Mouse (Mus musculus) heart, embryonic 11.5 days (tissue): ENCODE results near the gene Mpzl2. TPM values are rescaled to one million over a fixed set of nuclear protein-coding genes. Genes with fewer than 3 reads are reported as not detected.

Experiments used
- ATAC-seq: fragments of 200-750 bp; cut with Nextera tagmentation; replicated peaks from 2 replicates; pipeline ENCODE4 v1.8.0; 2017; ENCODE audit warnings: moderate library complexity; ENCODE audit not compliant: insufficient number of reproducible peaks, low FRiP score, low TSS enrichment
- H3K27ac ChIP-seq: fragments of 300-500 bp; sonication (generic); 2 replicates; pipeline ENCODE4 v1.5.1; 2014; ENCODE audit warnings: mild to moderate bottlenecking, low read depth, low read length
- H3K27me3 ChIP-seq: fragments of 300-500 bp; sonication (generic); 2 replicates; pipeline ENCODE4 v1.6.1; 2014; ENCODE audit warnings: mild to moderate bottlenecking, low read length, mixed read lengths; ENCODE audit not compliant: control insufficient read depth, insufficient read depth
- H3K36me3 ChIP-seq: fragments of 300-500 bp; sonication (generic); 2 replicates; pipeline ENCODE4 v1.6.1; 2014; ENCODE audit warnings: mild to moderate bottlenecking, low read length, moderate library complexity, mixed read lengths; ENCODE audit not compliant: control insufficient read depth, insufficient read depth
- H3K4me1 ChIP-seq: fragments of 300-500 bp; sonication (generic); 2 replicates; pipeline ENCODE4 v1.6.1; 2014; ENCODE audit warnings: low read length; ENCODE audit not compliant: control insufficient read depth, insufficient read depth
- H3K4me2 ChIP-seq: fragments of 300-500 bp; sonication (generic); 2 replicates; pipeline ENCODE4 v1.6.1; 2014; ENCODE audit warnings: mild to moderate bottlenecking, moderate library complexity
- H3K4me3 ChIP-seq: fragments of 300-500 bp; sonication (generic); 2 replicates; pipeline ENCODE4 v1.5.1; 2014; ENCODE audit warnings: low read depth, low read length
- H3K9ac ChIP-seq: fragments of 300-500 bp; sonication (generic); 2 replicates; pipeline ENCODE4 v1.6.1; 2014; ENCODE audit warnings: mild to moderate bottlenecking, low read depth, low read length, moderate library complexity
- H3K9me3 ChIP-seq: fragments of 300-500 bp; sonication (generic); replicated peaks from 2 replicates; pipeline ENCODE4 v1.6.1; 2016; ENCODE audit warnings: low read length; ENCODE audit not compliant: control insufficient read depth
- WGBS: fragments of 180-500 bp; shearing (Covaris S2); extraction: QIAGEN DNeasy Blood & Tissue Kit; methylation state at CpG from one replicate; pipeline ENCODE4 v1.1.7; 2014; ENCODE audit not compliant: insufficient replicate concordance; 5-methylcytosine and 5-hydroxymethylcytosine counted together
- polyA plus RNA-seq: library from polyadenylated mRNA; unstranded; fragments of >200 nt; fragmentation: Nextera tagmentation; extraction: Ambion mirVana; gene quantifications from 2 replicates; pipeline ENCODE4 v1.2.1, GENCODE M21; 2014

Mpzl2 gene
- polyA plus RNA-seq: 0.25 and 1.3 TPM in 2 replicates

GRCm38 (mm10) chr9:45039499-45039898 lies at the start of gene Mpzl2:
TSS of gene Mpzl2 (plus strand) at chr9:45039799.
- no peak within 1 kb of the TSS for H3K4me3 ChIP-seq
- no peak within 1 kb of the TSS for H3K27ac ChIP-seq
- ATAC-seq: no peak
- H3K36me3 ChIP-seq: no peaks in the 10 kb centered on the region
- peaks cover 10% of the 10 kb centered on the region for H3K4me1 ChIP-seq
- H3K9me3 ChIP-seq: no peaks in the 10 kb centered on the region
- no peak within 1 kb of the TSS; the same call in none of the 2 replicates for H3K4me2 ChIP-seq
- 52% methylated on average over 5 of the region's 5 CpGs for WGBS
- peaks cover 52% of the 10 kb centered on the region for H3K27me3 ChIP-seq
- H3K9ac ChIP-seq: no peak within 1 kb of the TSS

GRCm38 (mm10) chr9:44991821-44992220 lies 47.8 kb upstream of the Mpzl2 start:
- Histone ChIP-seq H3K9me3 (no peaks in the 10 kb centered on the region), H3K9ac (no peak overlapping the region), H3K27ac (no peak overlapping the region), H3K4me3 (no peak overlapping the region), H3K4me2 (no peak overlapping the region), H3K27me3 (no peaks in the 10 kb centered on the region), H3K4me1 (no peaks in the 10 kb centered on the region), H3K36me3 (no peaks in the 10 kb centered on the region)
- 75% methylated on average over 2 of the region's 2 CpGs for WGBS
- no peak for ATAC-seq

GRCm38 (mm10) chr9:44992271-44992670 lies 47.3 kb upstream of the Mpzl2 start:
- Histone ChIP-seq H3K27me3 (no peaks in the 10 kb centered on the region), H3K9me3 (no peaks in the 10 kb centered on the region), H3K36me3 (no peaks in the 10 kb centered on the region), H3K4me2 (no peak overlapping the region), H3K9ac (no peak overlapping the region), H3K27ac (no peak overlapping the region), H3K4me3 (no peak overlapping the region), H3K4me1 (no peaks in the 10 kb centered on the region)
- no peak for ATAC-seq

GRCm38 (mm10) chr9:44993268-44993667 lies 46.3 kb upstream of the Mpzl2 start:
- no peak overlapping the region for H3K9ac ChIP-seq
- no peaks in the 10 kb centered on the region for H3K27me3 ChIP-seq
- H3K9me3 ChIP-seq: no peaks in the 10 kb centered on the region
- no peak overlapping the region for H3K4me2 ChIP-seq
- H3K27ac ChIP-seq: no peak overlapping the region
- no peak for ATAC-seq
- no peaks in the 10 kb centered on the region for H3K36me3 ChIP-seq
- WGBS: 81% methylated on average over 2 of the region's 2 CpGs
- H3K4me1 ChIP-seq: no peaks in the 10 kb centered on the region
- H3K4me3 ChIP-seq: no peak overlapping the region

- 62% methylated on average over 4 of the region's 4 CpGs for WGBS
- no peak for ATAC-seq
- no peaks in the 10 kb centered on the region for H3K27me3 ChIP-seq
Measured at GRCm38 (mm10) chr9:44994962-44995361, 44.6 kb upstream of the Mpzl2 start.

GRCm38 (mm10) chr9:44996590-44996989 lies 43.0 kb upstream of the Mpzl2 start:
- H3K27me3 ChIP-seq: no peaks in the 10 kb centered on the region
- no peaks in the 10 kb centered on the region for H3K9me3 ChIP-seq
- H3K4me2 ChIP-seq: no peak overlapping the region
- H3K4me3 ChIP-seq: no peak overlapping the region
- 0 out of 2 replicates have a peak, but pooled peaks cover 2% of the 10 kb centered on the region for H3K4me1 ChIP-seq
- no peak overlapping the region for H3K9ac ChIP-seq
- ATAC-seq: no peak
- 89% methylated on average over 7 of the region's 7 CpGs for WGBS
- no peaks in the 10 kb centered on the region for H3K36me3 ChIP-seq
- H3K27ac ChIP-seq: no peak overlapping the region

More at GRCm38 (mm10) chr9:44994962-44995361, 44.6 kb upstream of the Mpzl2 start:
- no peak overlapping the region for H3K27ac ChIP-seq
- no peak overlapping the region for H3K9ac ChIP-seq
- no peaks in the 10 kb centered on the region for H3K9me3 ChIP-seq
- H3K4me1 ChIP-seq: no peaks in the 10 kb centered on the region
- no peaks in the 10 kb centered on the region for H3K36me3 ChIP-seq
- no peak overlapping the region for H3K4me3 ChIP-seq
- no peak overlapping the region for H3K4me2 ChIP-seq

- Histone ChIP-seq H3K9ac (no peak overlapping the region), H3K27ac (no peak overlapping the region), H3K9me3 (no peaks in the 10 kb centered on the region), H3K4me3 (no peak overlapping the region), H3K27me3 (0 out of 2 replicates have a peak, but pooled peaks cover 2% of the 10 kb centered on the region), H3K4me2 (no peak overlapping the region), H3K36me3 (no peaks in the 10 kb centered on the region), H3K4me1 (0 out of 2 replicates have a peak, but pooled peaks cover 2% of the 10 kb centered on the region)
- ATAC-seq: no peak
- 72% methylated on average over 11 of the region's 11 CpGs for WGBS
Measured at GRCm38 (mm10) chr9:44998138-44998537, 41.5 kb upstream of the Mpzl2 start.

- WGBS: 50% methylated on average over 6 of the region's 6 CpGs
- Histone ChIP-seq H3K27ac (no peak overlapping the region), H3K9me3 (no peaks in the 10 kb centered on the region), H3K36me3 (no peaks in the 10 kb centered on the region), H3K4me2 (no peak overlapping the region), H3K9ac (no peak overlapping the region), H3K27me3 (0 out of 2 replicates have a peak, but pooled peaks cover 2% of the 10 kb centered on the region), H3K4me3 (no peak overlapping the region), H3K4me1 (0 out of 2 replicates have a peak, but pooled peaks cover 2% of the 10 kb centered on the region)
- no peak for ATAC-seq
Measured at GRCm38 (mm10) chr9:44999171-44999570, 40.4 kb upstream of the Mpzl2 start.

- Histone ChIP-seq H3K4me1 (0 out of 2 replicates have a peak, but pooled peaks cover 2% of the 10 kb centered on the region), H3K4me2 (no peak overlapping the region), H3K4me3 (no peak overlapping the region), H3K27me3 (0 out of 2 replicates have a peak, but pooled peaks cover 2% of the 10 kb centered on the region), H3K27ac (no peak overlapping the region), H3K9me3 (no peaks in the 10 kb centered on the region), H3K36me3 (no peaks in the 10 kb centered on the region), H3K9ac (no peak overlapping the region)
- 77% methylated on average over 5 of the region's 5 CpGs for WGBS
- no peak for ATAC-seq
Measured at GRCm38 (mm10) chr9:44999776-45000175, 39.8 kb upstream of the Mpzl2 start.
